Mouse (Mus musculus) kidney, adult 2 months (tissue): Measurements from ENCODE around the gene Rnd2. TPM values are rescaled to one million over a fixed set of nuclear protein-coding genes. Genes with fewer than 3 reads are reported as not detected.

Experiments used
- DNase-seq: peaks from one replicate; pipeline ENCODE4 v3.0.0; 2021
- H3K27ac ChIP-seq: fragments of 200-500 bp; 2 replicates; pipeline ENCODE4 v1.5.1; 2012; ENCODE audit warnings: low read depth, low read length, control low read depth, inconsistent platforms; ENCODE audit not compliant: insufficient read depth
- H3K27me3 ChIP-seq: fragments of 200-500 bp; replicated peaks from 2 replicates; pipeline ENCODE4 v1.6.1; 2012; ENCODE audit warnings: mild to moderate bottlenecking, moderate library complexity, low read length, inconsistent platforms; ENCODE audit not compliant: control insufficient read depth, insufficient read depth
- H3K36me3 ChIP-seq: fragments of 200-500 bp; 2 replicates; pipeline ENCODE4 v1.6.1; 2012; ENCODE audit warnings: mild to moderate bottlenecking, moderate library complexity, low read length, inconsistent platforms; ENCODE audit not compliant: control insufficient read depth, insufficient read depth
- H3K4me1 ChIP-seq: fragments of 200-500 bp; 2 replicates; pipeline ENCODE4 v1.6.1; 2011; ENCODE audit warnings: low read length; ENCODE audit not compliant: control insufficient read depth, insufficient read depth
- H3K4me3 ChIP-seq: fragments of 200-500 bp; 2 replicates; pipeline ENCODE4 v1.5.1; 2011; ENCODE audit warnings: mild to moderate bottlenecking, low read depth, low read length, control low read depth; ENCODE audit not compliant: insufficient read depth
- CTCF ChIP-seq: fragments of 200-500 bp; conservative IDR thresholded peaks from 2 replicates; pipeline ENCODE4 v1.5.1; 2011; ENCODE audit warnings: low read depth, mild to moderate bottlenecking, control low read depth, low read length, moderate library complexity, mixed read lengths; ENCODE audit not compliant: insufficient read depth, insufficient read length
- POLR2A ChIP-seq: fragments of 200-500 bp; IDR thresholded peaks from one replicate; pipeline ENCODE4 v1.6.1; 2011; ENCODE audit warnings: low read depth, low read length, control low read depth
- WGBS: fragments of 180-500 bp; shearing (Covaris S2); methylation state at CpG from one replicate; pipeline ENCODE4 v1.1.7; 2018; 5-methylcytosine and 5-hydroxymethylcytosine counted together
- polyA plus RNA-seq: library from polyadenylated mRNA; depleted of rRNA; stranded (reverse); fragments of >200 nt; gene quantifications from 2 replicates; pipeline ENCODE4 v1.2.3, GENCODE M21; 2012

Gene Rnd2
- polyA plus RNA-seq, 1 experiment = 14.1 TPM

- Histone ChIP-seq H3K27ac (no peak overlapping the region), H3K4me1 (no peaks in the 10 kb centered on the region), H3K4me3 (no peak overlapping the region), H3K27me3 (no peaks in the 10 kb centered on the region), H3K36me3 (no peaks in the 10 kb centered on the region)
- TF ChIP-seq CTCF = no peak
- no peak for TF ChIP-seq POLR2A
- 52% methylated on average over 4 of the region's 4 CpGs for WGBS
- DNase-seq = no peak
Measured at GRCm38 (mm10) chr11:101477194-101477551, 12.4 kb downstream of the Rnd2 start.

- Histone ChIP-seq H3K27ac (no peak overlapping the region), H3K4me1 (no peaks in the 10 kb centered on the region), H3K27me3 (no peaks in the 10 kb centered on the region), H3K36me3 (no peaks in the 10 kb centered on the region), H3K4me3 (no peak overlapping the region)
- WGBS = 78% methylated on average over 10 of the region's 10 CpGs
- DNase-seq = no peak
- TF ChIP-seq CTCF (no peak), POLR2A (no peak)
Measured at GRCm38 (mm10) chr11:101477552-101478211, 12.9 kb downstream of the Rnd2 start.

- H3K4me3 ChIP-seq = no peak overlapping the region
- TF ChIP-seq CTCF = no peak
- H3K27ac ChIP-seq = no peak overlapping the region
- no peaks in the 10 kb centered on the region for H3K4me1 ChIP-seq
- WGBS = 33% methylated on average over 18 of the region's 18 CpGs
- H3K36me3 ChIP-seq = no peaks in the 10 kb centered on the region
- no peaks in the 10 kb centered on the region for H3K27me3 ChIP-seq
- no peak for DNase-seq
Measured at GRCm38 (mm10) chr11:101479171-101479635, 14.4 kb downstream of the Rnd2 start.

- DNase-seq = no peak
- no peaks in the 10 kb centered on the region for H3K36me3 ChIP-seq
- H3K27me3 ChIP-seq = no peaks in the 10 kb centered on the region
- 52% methylated on average over 6 of the region's 6 CpGs for WGBS
- TF ChIP-seq POLR2A (no peak), CTCF (no peak)
- no peak overlapping the region for H3K27ac ChIP-seq
- no peak overlapping the region for H3K4me3 ChIP-seq
- H3K4me1 ChIP-seq = no peaks in the 10 kb centered on the region
Measured at GRCm38 (mm10) chr11:101480912-101481311, 16.1 kb downstream of the Rnd2 start.

- no peaks in the 10 kb centered on the region for H3K27me3 ChIP-seq
- no peaks in the 10 kb centered on the region for H3K36me3 ChIP-seq
- no peak for TF ChIP-seq CTCF
- no peak for TF ChIP-seq POLR2A
- WGBS = 41% methylated on average over 3 of the region's 3 CpGs
- no peak overlapping the region for H3K4me3 ChIP-seq
- H3K4me1 ChIP-seq = no peaks in the 10 kb centered on the region
- no peak for DNase-seq
- no peak overlapping the region for H3K27ac ChIP-seq
Measured at GRCm38 (mm10) chr11:101483804-101484203, 19.0 kb downstream of the Rnd2 start.

GRCm38 (mm10) chr11:101484245-101484644 lies 19.4 kb downstream of the Rnd2 start:
- 90% methylated on average over 6 of the region's 6 CpGs for WGBS
- Histone ChIP-seq H3K27me3 (no peaks in the 10 kb centered on the region), H3K4me1 (no peaks in the 10 kb centered on the region), H3K36me3 (no peaks in the 10 kb centered on the region), H3K4me3 (no peak overlapping the region), H3K27ac (no peak overlapping the region)
- TF ChIP-seq CTCF (no peak), POLR2A (no peak)
- DNase-seq = no peak

GRCm38 (mm10) chr11:101484814-101485213 lies 20.0 kb downstream of the Rnd2 start:
- no peak for DNase-seq
- WGBS = 90% methylated on average over 7 of the region's 7 CpGs

More at GRCm38 (mm10) chr11:101484814-101485213, 20.0 kb downstream of the Rnd2 start:
- H3K27ac ChIP-seq = no peak overlapping the region
- H3K27me3 ChIP-seq = no peaks in the 10 kb centered on the region
- no peak for TF ChIP-seq POLR2A
- no peak for TF ChIP-seq CTCF
- H3K4me1 ChIP-seq = no peaks in the 10 kb centered on the region
- no peaks in the 10 kb centered on the region for H3K36me3 ChIP-seq
- no peak overlapping the region for H3K4me3 ChIP-seq
